Mouse (Mus musculus): Measurements from ENCODE around the gene Cyp2c54.
"Not testable (repeated sequence)": the region's sequence is repeated elsewhere in the genome, so short reads cannot be mapped to it uniquely, and the experiment has no call there.

The Cyp2c54 gene

DNA sequence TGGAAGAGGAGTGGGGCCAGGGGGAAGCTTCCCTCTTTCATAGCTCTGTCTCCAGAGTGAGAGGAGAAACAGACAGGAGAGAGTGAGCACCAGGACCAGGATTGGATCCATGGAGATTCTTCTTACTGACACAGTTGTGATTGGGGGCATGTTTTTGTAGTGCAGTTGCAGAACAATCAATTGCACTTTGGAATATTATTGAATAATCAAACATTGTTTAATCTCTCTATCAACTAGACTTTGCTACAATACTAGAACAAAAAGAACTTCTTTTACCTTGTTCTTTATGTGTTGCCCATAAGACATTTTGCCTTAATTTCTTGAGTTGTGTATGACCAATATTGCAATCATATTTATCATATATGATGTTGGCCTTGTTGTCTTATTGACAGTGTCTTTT, at the start of gene Cyp2c54:
Gene Cyp2c54 (minus strand): TSS at position 127 of the 400 bp plus-strand sequence.
- DNase-seq (ENCODE audit: low spot score) = no peak

DNA sequence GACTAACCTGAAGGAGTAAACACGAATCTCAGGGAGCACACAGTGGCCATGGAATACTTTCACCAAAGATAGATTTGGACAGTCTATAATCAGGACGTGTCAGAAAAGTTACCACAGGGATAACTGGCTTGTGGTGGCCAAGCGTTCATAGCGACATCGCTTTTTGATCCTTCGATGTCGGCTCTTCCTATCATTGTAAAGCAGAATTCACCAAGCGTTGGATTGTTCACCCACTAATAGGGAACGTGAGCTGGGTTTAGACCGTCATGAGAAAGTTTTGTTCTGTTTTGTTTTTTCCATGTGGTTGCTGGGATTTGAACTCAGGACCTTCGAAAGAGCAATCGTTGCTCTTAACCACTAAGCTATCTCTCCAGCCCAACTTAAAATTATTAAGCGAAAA, 46.0 kb upstream of the Cyp2c54 start:
- DNase-seq (ENCODE audit: low spot score) = not testable (repeated sequence)

DNA sequence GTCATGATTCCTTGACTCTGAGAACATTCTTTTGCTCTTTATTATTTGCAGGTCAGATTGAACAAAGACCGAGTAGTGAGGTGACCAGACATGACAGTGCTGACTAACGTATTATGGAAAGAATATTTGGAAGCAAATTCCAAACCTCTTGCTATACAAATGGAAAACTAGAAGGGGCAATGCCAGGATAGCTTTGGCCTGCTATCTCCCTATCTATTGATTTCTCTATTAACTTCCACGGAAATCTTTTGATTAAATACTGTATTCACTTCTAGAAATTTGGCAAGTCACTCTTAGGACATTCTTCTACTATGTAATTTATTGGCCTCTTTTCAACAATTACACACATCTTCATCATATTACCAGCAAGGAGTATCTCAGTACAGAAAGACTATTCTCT, 17.5 kb upstream of the Cyp2c54 start:
- no peak for DNase-seq (ENCODE audit: low spot score)

DNA sequence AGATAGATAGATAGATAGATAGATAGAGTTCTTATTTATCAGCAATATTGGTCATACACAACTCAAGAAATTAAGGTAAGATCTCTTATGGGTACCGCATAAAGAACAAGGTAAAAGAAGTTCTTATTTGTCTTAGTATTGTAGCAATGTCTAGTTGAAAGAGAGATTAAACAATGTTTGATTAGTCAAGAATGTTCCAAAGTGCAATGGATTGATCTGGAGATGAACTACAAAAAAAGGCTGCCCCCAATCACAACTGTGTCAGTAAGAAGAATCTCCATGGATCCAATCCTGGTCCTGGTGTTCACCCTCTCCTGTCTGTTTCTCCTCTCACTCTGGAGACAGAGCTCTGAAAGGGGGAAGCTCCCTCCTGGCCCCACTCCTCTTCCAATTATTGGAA, 15.8 kb upstream of the Cyp2c54 start, which contains the start of gene Cyp2c50:
Gene Cyp2c50 (plus strand): TSS at position 268 of the 400 bp plus-strand sequence.
- DNase-seq (ENCODE audit: low spot score) = not testable (repeated sequence)

DNA sequence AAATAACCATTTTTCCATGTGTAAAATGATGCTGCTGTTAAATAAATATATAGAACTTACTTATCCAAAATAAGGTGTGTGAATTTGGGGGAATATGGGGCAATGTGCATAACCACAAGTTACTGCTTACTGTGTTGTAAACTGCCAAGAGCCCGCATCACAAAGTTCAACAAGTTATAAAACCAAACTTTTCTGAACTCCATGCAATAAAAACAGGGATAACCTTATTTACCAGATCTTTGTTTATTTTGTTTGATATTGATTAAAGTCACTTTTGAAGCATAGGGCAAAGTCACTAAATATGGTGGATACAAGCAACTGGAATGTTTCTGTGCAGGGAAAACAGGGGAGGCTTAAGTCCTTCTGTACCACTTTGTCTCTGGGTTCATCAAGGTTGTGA, 14.8 kb upstream of the Cyp2c54 start:
- no peak for DNase-seq (ENCODE audit: low spot score)

DNA sequence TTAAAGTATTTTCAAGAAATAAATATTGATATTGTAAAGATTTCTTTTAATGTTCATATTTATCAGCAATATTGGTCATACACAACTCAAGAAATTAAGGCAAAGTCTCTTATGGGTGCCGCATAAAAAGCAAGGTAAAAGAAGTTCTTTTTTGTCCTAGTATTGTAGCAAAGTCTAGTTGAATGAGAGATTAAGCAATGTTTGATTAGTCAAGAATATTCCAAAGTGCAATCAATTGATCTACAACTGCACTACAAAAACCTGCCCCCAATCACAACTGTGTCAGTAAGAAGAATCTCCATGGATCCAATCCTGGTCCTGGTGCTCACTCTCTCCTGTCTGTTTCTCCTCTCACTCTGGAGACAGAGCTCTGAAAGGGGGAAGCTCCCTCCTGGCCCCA, 81.5 kb downstream of the Cyp2c54 start, which contains the start of gene Cyp2c37:
Gene Cyp2c37 (plus strand): TSS at position 285 of the 400 bp plus-strand sequence.
- DNase-seq (ENCODE audit: low spot score) = not testable (repeated sequence)

DNA sequence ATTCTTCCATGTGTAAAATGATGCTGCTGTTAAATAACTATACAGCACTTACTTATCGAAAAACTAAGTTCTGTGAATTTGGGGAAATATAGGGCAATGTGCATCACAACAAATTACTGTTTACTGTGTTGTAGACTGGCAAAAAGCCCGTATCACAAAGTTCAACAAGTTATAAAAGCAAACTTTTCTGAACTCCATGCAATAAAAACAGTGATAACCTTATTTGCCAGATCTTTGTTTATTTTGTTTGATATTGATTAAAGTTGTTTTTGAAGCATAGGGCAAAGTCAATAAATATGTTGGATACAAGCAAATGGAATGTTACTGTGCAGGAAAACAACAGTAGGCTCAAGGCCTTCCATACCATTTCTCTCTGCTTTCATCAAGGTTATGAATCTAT, 84.2 kb downstream of the Cyp2c54 start:
- no peak for DNase-seq (ENCODE audit: low spot score)
